Mouse (Mus musculus): ENCODE results near the gene Cers2. TPM values are rescaled to one million over a fixed set of nuclear protein-coding genes. Genes with fewer than 3 reads are reported as not detected.

Gene Cers2
- polyA plus RNA-seq, 1 experiment from 2014 or later: 89.6 TPM

- WGBS: 68% methylated on average over 2 of the region's 2 CpGs
- H3K4me3 ChIP-seq (ENCODE audit: low read depth, low read length): no peak overlapping the region
- H3K36me3 ChIP-seq (ENCODE audit: control insufficient read depth, insufficient read depth, low read length): peaks cover 4% of the 10 kb centered on the region; the same call in 1 of the 2 replicates
- H3K4me2 ChIP-seq (ENCODE audit: low read length): no peak overlapping the region
- no peak overlapping the region for H3K27ac ChIP-seq (ENCODE audit: low read length)
- H3K9ac ChIP-seq (ENCODE audit: low read depth, low read length): no peak overlapping the region
- peaks cover 20% of the 10 kb centered on the region for H3K4me1 ChIP-seq (ENCODE audit: control insufficient read depth, insufficient read depth, low read length)
- no peaks in the 10 kb centered on the region for H3K27me3 ChIP-seq (ENCODE audit: control insufficient read depth, insufficient read depth, low read depth, low read length)
- ATAC-seq: no peak
- no peaks in the 10 kb centered on the region for H3K9me3 ChIP-seq (replicated peaks; ENCODE audit: control insufficient read depth, low read length, poor library complexity, severe bottlenecking)
These were observed 4.5 kb downstream of the Cers2 start for GRCm38 (mm10) chr3:95319110-95319509.

- 70% methylated on average over 12 of the region's 12 CpGs for WGBS
- H3K27me3 ChIP-seq (ENCODE audit: control insufficient read depth, insufficient read depth, low read depth, low read length): no peaks in the 10 kb centered on the region
- H3K36me3 ChIP-seq (ENCODE audit: control insufficient read depth, insufficient read depth, low read length): peaks cover 7% of the 10 kb centered on the region
- H3K27ac ChIP-seq (ENCODE audit: low read length): no peak overlapping the region
- H3K4me3 ChIP-seq (ENCODE audit: low read depth, low read length): no peak overlapping the region
- H3K4me1 ChIP-seq (ENCODE audit: control insufficient read depth, insufficient read depth, low read length): peaks cover 20% of the 10 kb centered on the region
- ATAC-seq: no peak
- no peak overlapping the region for H3K4me2 ChIP-seq (ENCODE audit: low read length)
- H3K9ac ChIP-seq (ENCODE audit: low read depth, low read length): no peak overlapping the region
- H3K9me3 ChIP-seq (replicated peaks; ENCODE audit: control insufficient read depth, low read length, poor library complexity, severe bottlenecking): no peaks in the 10 kb centered on the region
These were observed 5.4 kb downstream of the Cers2 start for GRCm38 (mm10) chr3:95319701-95320625.

GRCm38 (mm10) chr3:95323429-95323828 is 8.8 kb downstream of the Cers2 start:
- 93% methylated on average over 3 of the region's 3 CpGs for WGBS
- H3K9me3 ChIP-seq (replicated peaks; ENCODE audit: control insufficient read depth, low read length, poor library complexity, severe bottlenecking): no peaks in the 10 kb centered on the region
- H3K4me1 ChIP-seq (ENCODE audit: control insufficient read depth, insufficient read depth, low read length): 0 out of 2 replicates have a peak, but pooled peaks cover 5% of the 10 kb centered on the region
- no peak overlapping the region for H3K27ac ChIP-seq (ENCODE audit: low read length)
- H3K36me3 ChIP-seq (ENCODE audit: control insufficient read depth, insufficient read depth, low read length): peaks cover 36% of the 10 kb centered on the region
- no peak overlapping the region for H3K4me2 ChIP-seq (ENCODE audit: low read length)
- H3K27me3 ChIP-seq (ENCODE audit: control insufficient read depth, insufficient read depth, low read depth, low read length): no peaks in the 10 kb centered on the region
- no peak for ATAC-seq
- no peak overlapping the region for H3K9ac ChIP-seq (ENCODE audit: low read depth, low read length)
- H3K4me3 ChIP-seq (ENCODE audit: low read depth, low read length): no peak overlapping the region

GRCm38 (mm10) chr3:95324454-95325144 is 10.0 kb downstream of the Cers2 start:
- Histone ChIP-seq H3K4me3 (ENCODE audit: low read depth, low read length) (no peak overlapping the region), H3K36me3 (ENCODE audit: control insufficient read depth, insufficient read depth, low read length) (peaks cover 37% of the 10 kb centered on the region), H3K4me1 (ENCODE audit: control insufficient read depth, insufficient read depth, low read length) (no peaks in the 10 kb centered on the region), H3K9me3 (replicated peaks; ENCODE audit: control insufficient read depth, low read length, poor library complexity, severe bottlenecking) (no peaks in the 10 kb centered on the region), H3K27ac (ENCODE audit: low read length) (no peak overlapping the region), H3K27me3 (ENCODE audit: control insufficient read depth, insufficient read depth, low read depth, low read length) (no peaks in the 10 kb centered on the region), H3K4me2 (ENCODE audit: low read length) (no peak overlapping the region), H3K9ac (ENCODE audit: low read depth, low read length) (no peak overlapping the region)
- WGBS: 96% methylated on average over 6 of the region's 6 CpGs
- ATAC-seq: no peak

- Histone ChIP-seq H3K9me3 (replicated peaks; ENCODE audit: control insufficient read depth, low read length, poor library complexity, severe bottlenecking) (no peaks in the 10 kb centered on the region), H3K4me1 (ENCODE audit: control insufficient read depth, insufficient read depth, low read length) (no peaks in the 10 kb centered on the region), H3K27me3 (ENCODE audit: control insufficient read depth, insufficient read depth, low read depth, low read length) (no peaks in the 10 kb centered on the region), H3K4me2 (ENCODE audit: low read length) (no peak overlapping the region), H3K27ac (ENCODE audit: low read length) (no peak overlapping the region), H3K36me3 (ENCODE audit: control insufficient read depth, insufficient read depth, low read length) (peaks cover 50% of the 10 kb centered on the region), H3K9ac (ENCODE audit: low read depth, low read length) (no peak overlapping the region), H3K4me3 (ENCODE audit: low read depth, low read length) (no peak overlapping the region)
- WGBS: 91% methylated on average over 1 of the region's 1 CpGs
- ATAC-seq: no peak
These were observed 14.3 kb downstream of the Cers2 start for GRCm38 (mm10) chr3:95328803-95329404.

GRCm38 (mm10) chr3:95331528-95331927 is 16.9 kb downstream of the Cers2 start:
- H3K27ac ChIP-seq (ENCODE audit: low read length): no peak overlapping the region
- H3K9ac ChIP-seq (ENCODE audit: low read depth, low read length): no peak overlapping the region
- no peak overlapping the region for H3K4me2 ChIP-seq (ENCODE audit: low read length)
- H3K27me3 ChIP-seq (ENCODE audit: control insufficient read depth, insufficient read depth, low read depth, low read length): no peaks in the 10 kb centered on the region
- H3K4me3 ChIP-seq (ENCODE audit: low read depth, low read length): no peak overlapping the region
- WGBS: 70% methylated on average over 1 of the region's 1 CpGs
- H3K36me3 ChIP-seq (ENCODE audit: control insufficient read depth, insufficient read depth, low read length): peaks cover 50% of the 10 kb centered on the region
- no peaks in the 10 kb centered on the region for H3K9me3 ChIP-seq (replicated peaks; ENCODE audit: control insufficient read depth, low read length, poor library complexity, severe bottlenecking)
- ATAC-seq: no peak
- no peaks in the 10 kb centered on the region for H3K4me1 ChIP-seq (ENCODE audit: control insufficient read depth, insufficient read depth, low read length)

GRCm38 (mm10) chr3:95337345-95337744 is 22.8 kb downstream of the Cers2 start:
- WGBS: 97% methylated on average over 4 of the region's 4 CpGs
- H3K36me3 ChIP-seq (ENCODE audit: control insufficient read depth, insufficient read depth, low read length): peaks cover 70% of the 10 kb centered on the region

GRCm38 (mm10) chr3:95338251-95338650 is 23.7 kb downstream of the Cers2 start:
- WGBS: 95% methylated on average over 4 of the region's 4 CpGs
- H3K27ac ChIP-seq (ENCODE audit: low read length): no peak overlapping the region
- H3K9ac ChIP-seq (ENCODE audit: low read depth, low read length): no peak overlapping the region
- peaks cover 69% of the 10 kb centered on the region for H3K36me3 ChIP-seq (ENCODE audit: control insufficient read depth, insufficient read depth, low read length)
- H3K9me3 ChIP-seq (replicated peaks; ENCODE audit: control insufficient read depth, low read length, poor library complexity, severe bottlenecking): no peaks in the 10 kb centered on the region
- H3K4me3 ChIP-seq (ENCODE audit: low read depth, low read length): no peak overlapping the region
- no peak for ATAC-seq
- H3K27me3 ChIP-seq (ENCODE audit: control insufficient read depth, insufficient read depth, low read depth, low read length): no peaks in the 10 kb centered on the region
- H3K4me2 ChIP-seq (ENCODE audit: low read length): no peak overlapping the region
- H3K4me1 ChIP-seq (ENCODE audit: control insufficient read depth, insufficient read depth, low read length): no peaks in the 10 kb centered on the region

More at GRCm38 (mm10) chr3:95337345-95337744, 22.8 kb downstream of the Cers2 start:
- Histone ChIP-seq H3K4me3 (ENCODE audit: low read depth, low read length) (no peak overlapping the region), H3K4me1 (ENCODE audit: control insufficient read depth, insufficient read depth, low read length) (no peaks in the 10 kb centered on the region), H3K27ac (ENCODE audit: low read length) (no peak overlapping the region), H3K4me2 (ENCODE audit: low read length) (no peak overlapping the region), H3K9me3 (replicated peaks; ENCODE audit: control insufficient read depth, low read length, poor library complexity, severe bottlenecking) (no peaks in the 10 kb centered on the region), H3K9ac (ENCODE audit: low read depth, low read length) (no peak overlapping the region), H3K27me3 (ENCODE audit: control insufficient read depth, insufficient read depth, low read depth, low read length) (no peaks in the 10 kb centered on the region)
- no peak for ATAC-seq
